Mouse (Mus musculus): Measurements from ENCODE around the gene Fam71e2.

Fam71e2 gene

DNA sequence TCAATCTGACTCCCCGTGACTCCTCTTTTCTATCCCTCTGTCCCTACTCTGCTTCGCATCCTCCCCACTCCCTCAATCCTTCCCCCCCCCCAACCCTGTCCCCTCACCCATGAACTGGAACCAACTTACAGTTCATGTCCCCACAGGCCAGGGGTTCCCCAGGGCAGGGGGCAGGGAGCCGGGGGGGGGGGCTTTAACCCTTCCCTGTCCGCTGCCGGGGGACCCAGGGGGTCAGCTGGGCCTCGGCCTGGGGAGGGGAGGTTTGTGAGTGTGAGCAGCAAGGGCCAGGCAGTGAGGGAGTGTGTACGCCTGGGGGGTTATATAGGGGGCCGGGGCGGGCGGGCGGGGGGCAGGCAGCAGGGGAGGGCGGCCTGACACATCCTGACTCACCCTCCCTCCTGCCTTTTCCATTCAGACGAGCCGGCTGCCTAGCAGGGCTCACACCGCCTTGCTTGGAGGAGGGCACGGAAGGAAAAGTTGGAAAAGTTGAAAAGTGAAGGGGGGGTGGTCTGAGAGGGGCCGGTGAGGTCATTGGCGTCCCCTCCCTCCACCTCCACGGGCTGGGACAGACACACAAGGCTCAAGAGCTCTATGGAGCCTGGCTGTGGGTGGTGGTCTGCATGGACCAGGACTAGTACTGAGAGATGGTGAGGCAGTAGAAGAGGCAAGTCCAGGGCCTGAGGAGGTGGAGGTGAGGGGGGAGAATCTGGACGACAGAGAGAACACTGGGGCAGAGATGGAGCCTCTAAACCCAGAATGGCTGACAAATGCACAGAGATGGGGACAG lies 6.9 kb upstream of the Fam71e2 start:
- no peak for DNase-seq

DNA sequence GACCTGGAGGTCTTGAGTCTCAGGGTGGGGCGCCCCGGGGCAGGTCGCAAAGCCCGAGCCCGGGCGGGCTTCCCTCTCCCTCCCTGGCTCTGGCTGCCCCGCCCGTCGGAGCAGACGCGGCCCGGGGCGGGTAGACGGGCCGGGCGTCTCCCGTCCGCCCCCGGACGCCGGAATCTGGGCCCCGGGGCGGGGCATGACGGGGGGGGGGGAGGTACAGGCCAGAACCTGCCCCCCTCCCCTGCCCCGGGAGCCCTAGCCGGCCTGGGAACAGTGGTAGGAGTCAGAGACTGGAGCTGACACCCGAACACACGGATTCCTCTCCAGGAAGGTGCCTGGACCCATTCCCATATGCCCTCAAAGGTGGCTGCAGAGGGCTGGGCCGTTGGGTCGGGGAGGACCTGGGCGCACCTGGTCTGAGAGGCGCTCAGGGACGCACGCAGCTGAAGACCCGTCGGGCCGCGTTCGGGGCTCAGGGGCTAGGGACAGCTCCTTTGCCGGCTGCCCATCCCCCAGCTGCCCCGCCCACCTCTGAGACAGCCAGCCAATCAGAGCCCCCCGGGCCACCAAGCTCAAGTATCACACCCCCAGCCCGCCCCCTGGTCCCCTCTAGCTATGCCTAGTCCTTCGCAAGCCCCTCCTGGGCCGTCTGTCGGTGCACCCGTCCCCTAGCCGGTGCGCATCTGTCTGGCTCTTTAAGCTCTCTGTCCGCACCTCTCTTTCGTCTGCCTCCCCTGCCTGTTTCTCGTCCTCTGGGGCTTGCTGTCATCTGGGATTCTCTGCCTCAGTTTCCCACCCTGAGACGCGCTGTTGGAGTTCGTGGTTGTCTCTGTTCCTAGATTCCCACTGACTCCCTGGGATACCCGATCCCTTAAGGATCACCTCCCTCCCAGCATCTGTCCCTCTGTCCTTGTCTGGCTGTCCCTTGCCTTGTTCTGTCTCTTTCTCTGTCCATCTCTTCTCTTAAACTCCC lies 6.0 kb upstream of the Fam71e2 start:
- peak in 1 of 2 experiments; percentile 67 for DNase-seq

DNA sequence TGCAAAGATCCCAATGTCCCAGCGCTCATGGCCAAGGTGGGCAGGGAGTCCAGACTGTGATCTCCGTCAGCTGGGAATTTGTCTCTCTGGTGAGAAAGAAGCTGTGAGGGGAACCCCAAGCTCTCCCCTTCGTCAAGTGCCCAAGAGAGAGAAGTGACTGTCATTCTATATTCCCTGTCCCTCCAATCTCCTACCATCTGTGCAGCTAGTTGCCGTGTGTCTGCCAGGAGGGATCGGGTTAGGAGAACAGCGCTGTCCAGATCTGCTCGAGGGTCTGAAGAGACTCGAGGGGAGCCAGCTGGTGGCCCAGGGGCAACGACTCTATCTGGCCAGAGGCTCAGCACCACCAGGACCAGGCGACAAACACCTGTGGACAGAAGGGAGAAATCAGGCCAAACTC lies 5.0 kb upstream of the Fam71e2 start:
- DNase-seq: no peak

DNA sequence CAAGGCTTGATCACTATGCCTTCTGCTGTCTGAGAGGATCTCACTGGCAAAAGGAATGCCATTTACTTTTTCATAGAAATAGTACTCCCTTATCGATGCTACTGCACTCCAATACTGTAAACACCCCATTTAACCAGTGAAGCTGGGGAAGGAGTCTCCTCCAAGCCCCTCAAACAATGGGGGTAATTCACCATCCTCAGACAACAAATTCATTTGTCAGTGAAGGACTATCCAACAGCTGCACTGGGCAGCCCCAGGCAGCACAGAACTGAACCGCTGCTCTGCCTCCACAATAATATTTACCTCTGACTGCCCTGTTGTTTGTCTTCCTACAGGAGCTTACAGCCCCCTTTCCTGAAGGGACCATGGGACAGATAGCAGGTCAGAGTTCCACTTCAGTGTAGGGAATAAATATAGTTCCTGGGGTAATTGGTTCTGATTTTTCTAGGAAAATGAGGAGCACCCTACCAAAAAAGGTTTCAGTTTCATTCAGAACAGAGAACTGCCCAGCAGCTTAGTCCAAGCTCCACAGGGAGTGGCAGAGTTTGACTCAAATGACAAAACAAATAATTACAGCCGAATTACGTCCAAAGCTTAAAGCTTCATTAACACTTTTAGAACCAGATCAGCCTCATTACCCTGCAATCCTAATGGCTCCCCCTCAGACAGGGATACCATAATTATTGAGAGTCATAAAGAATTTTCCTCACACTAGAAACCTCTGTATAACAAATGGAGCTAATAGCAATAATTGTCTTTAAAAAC lies 6.0 kb downstream of the Fam71e2 start:
- no peak for DNase-seq

DNA sequence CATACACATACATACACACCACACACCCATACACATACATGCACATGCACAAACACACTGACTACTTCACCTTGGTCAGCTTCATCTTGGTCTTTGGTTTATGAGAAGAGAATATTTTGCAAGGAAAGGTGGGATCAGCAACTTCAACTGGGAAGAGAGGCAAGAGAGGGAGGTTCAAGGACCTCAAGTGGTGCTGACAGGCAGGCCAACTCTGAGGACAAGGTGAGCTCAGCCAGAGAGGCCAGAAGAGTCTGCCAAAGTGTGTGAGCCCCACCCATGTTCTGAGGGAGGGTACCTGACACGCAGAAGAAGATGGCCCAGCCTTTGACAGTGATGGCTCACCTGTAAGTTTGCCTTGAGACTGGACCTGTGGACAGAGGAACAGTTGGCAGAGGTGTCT lies 11.4 kb downstream of the Fam71e2 start:
- no peak for DNase-seq

DNA sequence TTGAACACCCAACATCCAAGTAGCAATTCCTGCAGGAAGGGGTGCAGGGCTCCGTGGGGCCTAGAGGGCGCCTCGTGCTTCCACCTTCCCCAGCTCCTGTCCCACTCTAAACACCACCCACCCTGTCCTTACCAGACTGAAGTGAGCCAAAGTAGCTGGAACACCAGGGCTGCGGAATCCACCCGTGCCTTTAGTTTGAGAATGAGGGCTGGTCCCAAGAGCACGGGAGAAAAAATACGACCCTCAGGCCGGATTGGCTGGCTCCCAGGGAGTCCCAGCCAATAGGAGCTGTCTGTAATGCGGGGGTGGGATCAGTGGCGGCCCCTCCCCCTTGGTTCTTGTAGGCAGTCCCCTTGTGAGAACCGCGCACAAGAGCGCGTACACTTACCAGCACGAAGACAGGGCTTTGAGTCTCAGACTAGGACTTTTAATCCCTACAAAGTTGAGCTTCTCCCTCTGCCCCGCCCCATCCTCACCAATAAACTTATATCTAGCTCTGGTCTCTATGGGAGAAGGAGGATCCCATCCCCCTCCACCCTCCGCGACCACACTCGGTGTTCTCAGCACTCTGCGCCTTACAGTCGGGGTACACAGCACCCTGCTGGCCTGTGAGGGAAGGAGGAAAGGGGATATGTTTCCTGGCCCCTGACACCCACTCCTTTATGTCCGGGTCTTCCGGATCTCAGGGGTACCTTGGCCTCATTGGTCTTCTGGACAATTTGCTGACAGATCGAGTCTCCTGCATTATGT lies 18.1 kb downstream of the Fam71e2 start, which contains the start of gene Cox6b2:
Gene Cox6b2, minus strand, starts transcription at position 274 of the 750 bp plus-strand sequence.
- DNase-seq: peak; percentile 69 to 86

DNA sequence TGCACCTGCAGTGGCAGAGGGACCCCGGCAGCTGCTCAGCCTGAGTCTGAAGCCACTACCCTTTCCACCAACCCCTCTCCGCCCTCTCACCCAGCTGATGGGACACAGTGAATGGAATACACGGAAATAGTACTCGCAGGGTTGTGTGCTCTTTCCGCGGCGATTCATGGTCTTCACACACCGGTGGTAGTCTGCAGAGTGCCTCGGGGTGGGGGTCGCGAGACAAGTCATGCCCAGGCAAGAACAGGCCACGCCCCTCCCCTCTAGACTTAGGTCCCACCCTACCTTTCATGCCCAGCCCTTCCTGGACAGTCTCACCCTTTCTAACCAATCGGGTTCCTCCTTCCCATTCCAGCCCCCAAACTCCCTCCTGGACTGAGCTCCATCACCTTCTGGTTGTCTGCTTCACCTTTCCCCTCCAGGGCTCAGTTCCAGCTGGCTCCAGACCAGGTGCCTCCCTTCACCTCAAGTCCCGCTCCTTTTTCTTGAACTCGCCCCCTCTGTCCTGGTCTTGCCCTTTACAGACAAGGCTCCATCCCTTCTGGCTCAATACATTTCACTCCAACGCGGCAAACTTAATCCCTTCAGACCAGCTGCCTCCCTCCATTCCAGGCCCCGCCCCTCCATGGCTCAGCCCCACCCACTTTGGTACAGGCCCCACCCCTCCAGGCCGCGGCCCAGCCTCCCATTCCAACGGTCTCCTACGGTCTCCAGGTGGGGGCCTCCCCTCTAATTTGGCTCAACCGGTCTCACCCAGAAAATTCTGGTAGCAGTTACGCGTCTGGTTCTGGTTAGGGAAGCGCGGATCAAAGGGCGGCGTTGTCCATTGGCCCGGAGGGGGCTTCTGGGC lies 18.9 kb downstream of the Fam71e2 start:
- peak; percentile 41 to 68 for DNase-seq

DNA sequence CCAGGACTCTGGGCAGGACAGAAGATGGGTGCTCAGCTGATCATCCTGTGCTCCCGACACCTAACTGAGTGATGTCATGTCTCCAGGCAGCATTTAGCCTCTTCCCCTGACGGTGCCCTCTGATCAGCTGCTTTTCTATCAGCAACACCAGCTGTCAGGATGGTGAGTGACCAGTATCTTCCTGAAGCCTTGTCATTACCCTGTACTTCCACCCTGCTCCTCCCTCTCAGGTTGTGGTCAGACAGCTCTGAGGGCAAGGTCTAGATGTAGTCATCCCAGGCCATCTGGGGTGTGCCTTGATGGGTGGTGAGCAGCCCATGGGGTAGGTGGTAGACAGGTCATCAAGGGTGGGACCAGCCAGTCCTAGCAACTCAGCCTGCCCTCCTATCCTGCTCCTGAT lies 21.9 kb downstream of the Fam71e2 start:
- no peak for DNase-seq

DNA sequence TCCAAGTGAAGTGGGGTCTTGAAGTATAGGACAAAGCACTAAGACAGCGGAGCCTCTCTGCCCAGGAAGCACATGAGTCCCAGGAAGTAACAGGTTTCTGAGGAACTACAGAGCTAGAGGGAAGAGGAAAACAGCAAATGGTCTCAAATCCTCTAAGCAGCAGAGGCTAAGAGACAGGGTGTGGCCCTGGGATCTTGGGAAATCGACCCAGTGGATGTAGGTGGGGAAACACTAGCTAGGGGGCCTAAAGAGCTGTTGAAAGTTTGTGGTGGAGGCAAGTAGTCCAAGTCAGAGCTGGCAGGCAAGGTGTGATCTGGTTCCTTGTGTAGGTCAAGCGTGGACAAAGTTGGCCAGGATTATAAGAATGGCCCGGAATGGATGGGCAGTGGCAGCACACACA lies 22.8 kb downstream of the Fam71e2 start:
- DNase-seq: no peak

DNA sequence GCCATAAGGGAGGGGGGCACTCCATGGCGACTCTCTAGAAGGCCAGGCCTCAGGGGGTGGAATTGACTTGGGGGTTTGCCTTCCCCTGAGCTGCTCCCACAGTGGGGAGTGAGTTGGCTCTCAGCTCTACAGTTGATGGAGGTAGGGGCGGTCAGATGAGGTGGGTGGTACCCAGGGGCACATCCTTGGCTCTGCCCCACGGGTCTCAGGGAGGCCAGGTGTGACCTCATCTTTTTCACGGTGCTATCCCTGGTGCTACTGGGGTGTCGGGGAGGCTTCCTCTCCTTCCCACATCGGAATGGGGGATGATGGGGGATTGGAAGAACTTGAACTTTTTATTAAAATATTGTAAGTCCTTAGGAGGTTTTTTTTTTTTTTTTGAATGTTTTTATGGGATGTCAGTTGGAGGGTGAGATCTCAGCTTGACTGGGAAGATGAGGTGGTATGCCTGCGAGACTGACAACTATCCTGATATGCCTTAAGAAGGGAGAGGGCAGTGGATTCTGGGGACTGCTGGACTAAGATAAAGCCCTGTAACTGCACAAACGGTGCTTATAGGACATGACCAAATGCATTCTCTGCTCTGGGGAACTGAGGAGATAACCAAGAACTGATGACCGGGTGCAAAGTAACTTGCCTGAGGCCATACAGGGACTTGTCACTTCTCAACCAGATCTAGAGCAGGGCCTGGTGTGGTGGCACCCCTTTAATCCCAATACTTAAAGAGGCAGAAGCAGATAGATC lies 23.8 kb downstream of the Fam71e2 start:
- no peak for DNase-seq

DNA sequence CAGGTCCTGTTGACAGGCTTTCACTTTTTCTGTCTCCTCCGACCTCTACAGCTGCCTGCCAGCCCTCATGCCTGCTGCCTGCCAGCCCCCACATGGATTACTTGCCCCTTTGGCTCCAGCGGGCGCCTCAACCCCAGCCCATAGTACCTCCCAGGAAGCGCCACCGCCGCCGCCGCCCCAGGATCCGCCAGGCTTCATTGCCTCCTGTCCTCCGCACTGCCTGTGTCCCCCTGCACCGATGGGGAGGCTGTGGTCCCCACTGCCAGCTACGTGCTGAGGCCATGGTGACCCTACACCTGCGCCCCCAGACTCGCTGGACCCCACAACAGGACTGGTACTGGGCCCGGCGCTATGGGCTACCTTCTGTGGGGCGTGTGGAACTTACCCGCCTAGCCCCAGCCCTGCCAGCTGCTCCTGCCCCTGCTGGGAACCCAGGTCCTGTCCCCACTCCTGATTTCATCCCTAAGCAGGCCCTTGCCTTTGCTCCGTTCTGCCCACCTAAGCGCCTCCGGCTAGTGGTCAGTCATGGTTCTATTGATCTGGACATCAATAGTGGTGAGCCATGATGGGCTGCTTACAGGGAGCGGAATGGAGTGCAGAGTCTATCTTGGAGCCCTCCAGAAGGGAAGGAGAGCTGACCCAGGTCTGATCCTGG lies 24.6 kb downstream of the Fam71e2 start:
- DNase-seq: no peak

DNA sequence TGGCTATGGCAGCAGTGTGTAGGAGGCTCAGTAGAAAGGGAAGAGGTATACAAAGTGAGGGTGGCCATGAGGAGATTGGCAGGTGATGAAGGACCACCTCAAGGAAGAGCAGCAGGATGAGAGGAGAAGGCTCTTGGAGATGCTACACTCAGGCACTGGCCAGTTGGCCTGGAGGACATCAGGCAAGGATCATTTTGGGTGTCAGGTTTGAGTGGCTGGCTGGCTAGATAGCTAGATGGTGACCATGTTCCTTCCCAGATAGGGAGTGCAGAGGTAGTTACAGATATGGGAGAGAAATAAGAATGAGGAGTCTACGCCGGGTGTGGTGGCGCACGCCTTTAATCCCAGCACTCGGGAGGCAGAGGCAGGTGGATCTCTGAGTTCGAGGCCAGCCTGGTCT lies 26.2 kb downstream of the Fam71e2 start:
- DNase-seq: no peak

DNA sequence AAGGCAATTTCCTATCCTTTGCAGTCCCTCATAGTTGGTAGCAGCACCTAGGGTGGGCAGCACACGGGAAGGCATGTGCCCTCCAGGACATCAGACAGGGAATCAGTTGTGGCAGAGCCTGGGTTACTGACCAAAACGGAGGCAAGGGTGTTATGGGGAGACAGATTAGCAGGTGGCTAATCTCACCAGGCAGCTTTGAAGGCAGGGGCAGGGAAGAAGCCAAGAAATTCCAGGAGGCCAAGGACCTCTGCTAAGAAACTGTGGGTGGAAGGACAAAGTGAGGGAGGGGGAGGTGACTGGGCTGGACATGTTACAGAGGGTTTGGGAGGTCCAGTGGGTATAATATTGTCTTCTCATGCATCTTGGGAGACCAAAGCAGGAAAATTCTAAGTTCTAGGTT lies 27.7 kb downstream of the Fam71e2 start:
- no peak for DNase-seq

DNA sequence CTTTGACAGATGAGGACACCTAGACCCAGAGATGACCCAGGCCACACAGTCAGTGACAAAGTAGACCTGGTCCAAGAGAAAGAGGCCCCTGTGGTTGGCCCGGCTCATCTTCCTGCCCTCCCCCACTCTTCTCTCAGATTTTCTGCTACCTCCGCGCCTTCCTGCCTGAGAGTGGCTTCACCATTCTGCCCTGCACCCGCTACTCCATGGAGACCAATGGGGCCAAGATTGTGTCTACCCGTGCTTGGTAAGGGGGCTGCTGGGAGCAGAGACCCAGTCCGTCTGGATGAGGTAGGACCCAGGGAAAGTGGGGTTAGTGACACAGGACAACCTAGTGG lies 28.7 kb downstream of the Fam71e2 start:
- no peak for DNase-seq

DNA sequence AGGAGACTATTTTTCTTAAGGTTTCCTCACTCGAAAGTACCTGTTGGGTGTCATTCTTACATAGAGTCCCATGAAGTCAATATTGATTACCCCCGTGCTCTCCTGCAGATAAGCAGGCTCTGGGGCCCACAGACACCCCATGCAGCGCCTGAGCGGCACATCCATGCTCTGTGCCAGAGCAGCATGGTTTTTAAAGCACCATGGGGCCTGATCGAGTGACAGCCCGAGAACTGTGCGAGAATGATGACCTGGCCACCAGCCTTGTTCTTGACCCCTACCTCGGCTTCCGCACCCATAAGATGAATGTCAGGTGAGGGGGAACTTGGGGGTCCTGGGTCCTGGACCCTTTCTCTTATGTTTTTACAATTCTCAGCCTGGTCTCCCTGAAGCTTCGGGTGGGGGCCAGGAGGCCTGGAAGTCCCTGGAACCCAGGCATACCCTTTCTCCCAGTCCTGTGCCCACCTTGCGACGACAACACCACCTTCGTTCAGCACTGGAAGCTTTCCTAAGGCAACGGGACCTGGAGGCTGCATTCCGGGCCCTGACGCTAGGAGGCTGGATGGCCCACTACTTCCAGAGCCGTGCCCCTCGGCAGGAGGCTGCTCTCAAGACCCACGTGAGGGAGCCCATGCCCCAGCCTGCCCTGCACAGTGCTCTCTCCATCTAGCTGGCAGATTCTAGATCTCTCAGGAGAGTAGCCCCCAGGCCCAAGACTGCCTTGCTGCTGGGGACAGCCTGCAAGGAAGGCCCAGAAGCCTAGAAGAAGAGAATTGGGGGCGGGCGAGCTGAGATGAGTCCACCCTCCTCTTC lies 29.2 kb downstream of the Fam71e2 start:
- peak; percentile 35 to 36 for DNase-seq

DNA sequence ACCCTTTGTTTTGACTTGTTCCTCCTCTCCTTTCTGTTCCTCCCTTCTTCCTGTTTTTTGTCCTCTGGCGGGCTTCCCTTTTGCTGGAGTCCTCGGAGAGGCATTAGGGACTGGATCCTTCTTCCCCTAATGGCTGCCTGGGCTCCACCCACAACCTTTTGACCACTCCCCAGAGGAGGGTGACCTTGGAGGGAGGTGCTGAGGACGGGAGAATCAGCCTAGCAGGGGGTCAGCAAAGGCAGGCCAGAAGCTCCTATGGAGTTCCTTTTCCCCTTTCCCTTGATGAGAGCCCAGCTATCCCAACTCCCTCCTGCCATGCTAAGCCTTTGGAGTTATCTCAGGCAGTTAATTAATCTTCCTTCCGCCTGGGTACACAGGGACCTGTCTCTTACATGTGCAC lies 30.0 kb downstream of the Fam71e2 start:
- peak; percentile 80 to 81 for DNase-seq

DNA sequence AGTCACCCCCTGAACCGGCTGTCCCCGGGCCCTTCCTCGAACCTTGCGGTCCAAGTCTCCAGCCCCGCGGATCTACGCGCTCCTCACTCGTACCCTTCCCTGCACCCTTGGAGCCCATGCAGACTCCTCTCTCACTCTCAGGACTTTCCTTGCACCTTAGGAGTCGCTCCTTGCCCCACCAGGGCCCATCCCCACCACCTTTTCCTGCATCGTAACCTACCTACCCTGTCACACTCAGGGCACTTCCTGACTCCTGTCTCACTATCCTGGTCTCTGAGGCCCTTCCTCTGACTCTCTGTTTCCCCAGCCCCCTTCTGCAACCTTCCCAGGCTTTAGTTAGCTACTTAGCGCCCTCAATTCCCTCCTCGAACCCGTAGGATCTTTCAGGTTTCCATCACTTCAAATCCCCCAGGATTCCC lies 30.8 kb downstream of the Fam71e2 start:
- DNase-seq: no peak

DNA sequence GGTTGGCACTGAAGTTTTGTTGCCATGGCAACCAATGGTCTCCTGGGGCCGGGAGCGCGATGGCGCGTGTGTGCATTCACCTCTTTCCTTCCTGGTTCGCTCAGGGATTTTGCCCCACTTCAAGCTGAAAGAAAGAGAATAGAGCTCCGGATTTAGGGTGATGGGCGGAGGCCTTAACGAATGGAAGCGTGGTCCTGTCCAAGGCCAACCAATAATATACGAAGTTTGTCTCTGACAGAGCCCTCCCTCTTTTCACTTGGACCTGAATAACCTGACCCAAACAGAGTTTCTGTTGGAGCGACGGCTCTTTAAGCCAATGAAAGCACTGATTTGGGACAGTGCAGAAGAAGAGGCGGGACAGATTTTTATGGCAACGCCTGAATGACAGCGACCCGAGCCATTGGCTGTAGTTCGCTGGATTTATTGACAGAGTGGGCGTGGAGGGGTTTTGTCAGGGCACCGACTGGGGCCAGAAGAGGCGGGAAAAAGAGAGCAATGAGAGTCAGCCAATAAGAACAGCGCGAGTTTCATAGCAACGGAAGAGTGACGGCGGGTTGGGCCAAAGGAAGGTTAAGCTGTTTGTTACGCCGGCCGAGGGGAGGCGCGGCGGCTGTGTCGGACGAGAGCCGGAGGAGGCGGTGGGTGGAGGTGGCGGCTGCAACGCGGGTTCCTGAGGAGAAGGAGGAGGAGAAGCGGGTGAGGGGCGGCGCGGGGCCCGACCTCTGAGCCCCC lies 31.4 kb downstream of the Fam71e2 start, which contains the start of gene Kmt5c:
Gene Kmt5c, plus strand, starts transcription at position 572 of the 732 bp plus-strand sequence.
- peak; percentile 98 for DNase-seq

Measured in cerebellum, postnatal 14 days (tissue).